Mouse (Mus musculus): ENCODE data around the gene Ndufaf7. TPM values are rescaled to one million over a fixed set of nuclear protein-coding genes. Genes with fewer than 3 reads are reported as not detected.

Gene Ndufaf7
- polyA plus RNA-seq, 1 experiment, result 5.4 TPM

DNA sequence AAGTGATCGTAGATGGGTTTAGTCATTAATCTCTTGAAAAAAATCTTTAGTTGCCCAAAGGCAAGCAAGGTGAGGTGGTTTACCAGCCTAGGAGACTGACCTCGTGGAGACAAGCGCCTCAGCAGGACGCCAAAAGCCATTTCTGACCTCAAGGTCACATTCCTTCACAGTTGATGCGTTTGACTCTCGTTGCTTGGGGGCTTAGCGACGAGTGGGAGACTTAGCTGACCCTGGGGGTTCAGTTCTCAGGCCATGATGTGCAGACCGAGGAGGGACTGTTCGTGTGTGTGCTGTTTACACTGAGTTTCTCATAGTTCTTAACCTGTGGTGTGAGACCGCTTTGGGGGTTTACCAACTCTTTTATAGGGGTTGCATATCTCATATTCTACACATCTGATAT lies 5.6 kb downstream of the Ndufaf7 start:
- no peak for DNase-seq
- 97% methylated on average over 11 of the region's 11 CpGs for WGBS
- Histone ChIP-seq H3K36me3 (ENCODE audit: control insufficient read depth, insufficient read depth, low read length) (peaks cover under 1% of the 10 kb centered on the region), H3K27ac (ENCODE audit: control insufficient read depth, insufficient read depth, low read length) (no peak overlapping the region), H3K27me3 (ENCODE audit: control insufficient read depth, insufficient read depth, low read length) (no peaks in the 10 kb centered on the region), H3K4me3 (ENCODE audit: control insufficient read depth, insufficient read depth, low read length) (no peak overlapping the region), H3K4me1 (replicated peaks; ENCODE audit: control insufficient read depth, insufficient read depth, low read length) (peaks cover under 1% of the 10 kb centered on the region; the same call in 1 of the 2 replicates)
- TF ChIP-seq POLR2A (IDR thresholded peaks at IDR 0.05; ENCODE audit: control insufficient read depth, extremely low read depth, insufficient read depth, low read length, poor library complexity), result no peak
- no peak for TF ChIP-seq CTCF (IDR thresholded peaks at IDR 0.05; ENCODE audit: borderline replicate concordance, control insufficient read depth, extremely low read depth, insufficient read depth, low read length, poor library complexity)

GRCm38 (mm10) chr17:78951225-78951624 lies 14.3 kb downstream of the Ndufaf7 start:
- H3K36me3 ChIP-seq (ENCODE audit: control insufficient read depth, insufficient read depth, low read length), result peaks cover 59% of the 10 kb centered on the region

GRCm38 (mm10) chr17:78952070-78952469 lies 15.1 kb downstream of the Ndufaf7 start:
- Histone ChIP-seq H3K36me3 (ENCODE audit: control insufficient read depth, insufficient read depth, low read length) (peaks cover 65% of the 10 kb centered on the region), H3K27ac (ENCODE audit: control insufficient read depth, insufficient read depth, low read length) (no peak overlapping the region), H3K27me3 (ENCODE audit: control insufficient read depth, insufficient read depth, low read length) (no peaks in the 10 kb centered on the region), H3K4me1 (replicated peaks; ENCODE audit: control insufficient read depth, insufficient read depth, low read length) (no peaks in the 10 kb centered on the region), H3K4me3 (ENCODE audit: control insufficient read depth, insufficient read depth, low read length) (no peak overlapping the region)
- WGBS, result 90% methylated on average over 5 of the region's 5 CpGs
- DNase-seq, result no peak
- no peak for TF ChIP-seq CTCF (IDR thresholded peaks at IDR 0.05; ENCODE audit: borderline replicate concordance, control insufficient read depth, extremely low read depth, insufficient read depth, low read length, poor library complexity)
- TF ChIP-seq POLR2A (IDR thresholded peaks at IDR 0.05; ENCODE audit: control insufficient read depth, extremely low read depth, insufficient read depth, low read length, poor library complexity), result no peak

More at GRCm38 (mm10) chr17:78951225-78951624, 14.3 kb downstream of the Ndufaf7 start:
- Histone ChIP-seq H3K4me3 (ENCODE audit: control insufficient read depth, insufficient read depth, low read length) (no peak overlapping the region), H3K27ac (ENCODE audit: control insufficient read depth, insufficient read depth, low read length) (no peak overlapping the region), H3K27me3 (ENCODE audit: control insufficient read depth, insufficient read depth, low read length) (no peaks in the 10 kb centered on the region), H3K4me1 (replicated peaks; ENCODE audit: control insufficient read depth, insufficient read depth, low read length) (no peaks in the 10 kb centered on the region)
- no peak for TF ChIP-seq CTCF (IDR thresholded peaks at IDR 0.05; ENCODE audit: borderline replicate concordance, control insufficient read depth, extremely low read depth, insufficient read depth, low read length, poor library complexity)
- TF ChIP-seq POLR2A (IDR thresholded peaks at IDR 0.05; ENCODE audit: control insufficient read depth, extremely low read depth, insufficient read depth, low read length, poor library complexity), result no peak
- no peak for DNase-seq
- 98% methylated on average over 5 of the region's 5 CpGs for WGBS

GRCm38 (mm10) chr17:78953240-78953639 lies 16.3 kb downstream of the Ndufaf7 start:
- DNase-seq, result no peak
- Histone ChIP-seq H3K4me1 (replicated peaks; ENCODE audit: control insufficient read depth, insufficient read depth, low read length) (no peaks in the 10 kb centered on the region), H3K27ac (ENCODE audit: control insufficient read depth, insufficient read depth, low read length) (no peak overlapping the region), H3K4me3 (ENCODE audit: control insufficient read depth, insufficient read depth, low read length) (no peak overlapping the region), H3K27me3 (ENCODE audit: control insufficient read depth, insufficient read depth, low read length) (no peaks in the 10 kb centered on the region), H3K36me3 (ENCODE audit: control insufficient read depth, insufficient read depth, low read length) (peaks cover 61% of the 10 kb centered on the region)
- TF ChIP-seq CTCF (IDR thresholded peaks at IDR 0.05; ENCODE audit: borderline replicate concordance, control insufficient read depth, extremely low read depth, insufficient read depth, low read length, poor library complexity) (no peak), POLR2A (IDR thresholded peaks at IDR 0.05; ENCODE audit: control insufficient read depth, extremely low read depth, insufficient read depth, low read length, poor library complexity) (no peak)
- whole genome bisulfite sequencing, result 98% methylated on average over 8 of the region's 8 CpGs

DNA sequence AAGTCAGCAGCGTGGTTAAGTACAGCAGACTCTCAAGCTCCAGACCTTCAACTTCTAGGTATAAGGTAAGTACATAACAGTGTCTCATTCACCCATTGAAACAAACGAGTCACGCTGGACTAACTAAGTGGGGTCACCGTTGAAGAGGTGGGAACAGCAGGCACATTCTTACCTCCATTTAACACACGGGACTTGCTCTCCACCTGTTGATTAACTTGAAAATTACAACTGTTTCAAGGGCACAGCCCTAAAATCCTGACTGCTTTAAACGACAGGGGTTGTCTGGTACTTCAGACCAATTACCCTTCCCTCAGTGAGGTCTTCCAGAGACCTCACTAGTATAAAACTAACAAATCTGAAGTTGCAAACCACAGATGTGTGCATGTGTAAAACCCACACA lies 22.5 kb downstream of the Ndufaf7 start:
- WGBS, result 83% methylated on average over 6 of the region's 6 CpGs
- TF ChIP-seq POLR2A (IDR thresholded peaks at IDR 0.05; ENCODE audit: control insufficient read depth, extremely low read depth, insufficient read depth, low read length, poor library complexity), result no peak
- no peak for TF ChIP-seq CTCF (IDR thresholded peaks at IDR 0.05; ENCODE audit: borderline replicate concordance, control insufficient read depth, extremely low read depth, insufficient read depth, low read length, poor library complexity)
- Histone ChIP-seq H3K27ac (ENCODE audit: control insufficient read depth, insufficient read depth, low read length) (no peak overlapping the region), H3K4me3 (ENCODE audit: control insufficient read depth, insufficient read depth, low read length) (no peak overlapping the region), H3K36me3 (ENCODE audit: control insufficient read depth, insufficient read depth, low read length) (peaks cover 56% of the 10 kb centered on the region), H3K4me1 (replicated peaks; ENCODE audit: control insufficient read depth, insufficient read depth, low read length) (no peaks in the 10 kb centered on the region), H3K27me3 (ENCODE audit: control insufficient read depth, insufficient read depth, low read length) (no peaks in the 10 kb centered on the region)
- no peak for DNase-seq

DNA sequence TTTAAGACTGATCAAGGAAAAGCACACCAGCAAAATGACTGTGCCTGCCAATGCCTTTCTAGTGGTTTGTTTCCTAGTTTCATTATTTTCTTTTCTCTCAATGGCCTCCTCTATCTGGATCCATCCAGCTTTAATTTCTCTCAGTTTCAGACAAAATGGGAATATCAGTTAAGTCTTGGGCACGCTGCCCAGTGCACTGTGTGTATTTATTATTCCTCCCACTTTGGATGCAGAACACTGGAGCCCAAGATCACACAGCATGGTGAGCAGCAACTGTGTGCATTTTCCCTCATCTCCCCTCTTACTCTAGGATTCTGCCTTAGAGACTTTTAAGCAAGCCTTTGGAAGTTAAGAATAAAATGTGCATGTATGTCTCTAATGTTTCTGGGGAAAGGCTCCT lies 27.5 kb downstream of the Ndufaf7 start:
- no peak for DNase-seq
- H3K27me3 ChIP-seq (ENCODE audit: control insufficient read depth, insufficient read depth, low read length), result no peaks in the 10 kb centered on the region
- 96% methylated on average over 1 of the region's 1 CpGs for WGBS
- H3K27ac ChIP-seq (ENCODE audit: control insufficient read depth, insufficient read depth, low read length), result no peak overlapping the region
- no peak for TF ChIP-seq CTCF (IDR thresholded peaks at IDR 0.05; ENCODE audit: borderline replicate concordance, control insufficient read depth, extremely low read depth, insufficient read depth, low read length, poor library complexity)
- no peak for TF ChIP-seq POLR2A (IDR thresholded peaks at IDR 0.05; ENCODE audit: control insufficient read depth, extremely low read depth, insufficient read depth, low read length, poor library complexity)
- H3K4me1 ChIP-seq (replicated peaks; ENCODE audit: control insufficient read depth, insufficient read depth, low read length), result no peaks in the 10 kb centered on the region
- peaks cover 49% of the 10 kb centered on the region for H3K36me3 ChIP-seq (ENCODE audit: control insufficient read depth, insufficient read depth, low read length)
- no peak overlapping the region for H3K4me3 ChIP-seq (ENCODE audit: control insufficient read depth, insufficient read depth, low read length)
